Mouse (Mus musculus): ENCODE measurements around the gene Adgrf1.

Adgrf1 gene

DNA sequence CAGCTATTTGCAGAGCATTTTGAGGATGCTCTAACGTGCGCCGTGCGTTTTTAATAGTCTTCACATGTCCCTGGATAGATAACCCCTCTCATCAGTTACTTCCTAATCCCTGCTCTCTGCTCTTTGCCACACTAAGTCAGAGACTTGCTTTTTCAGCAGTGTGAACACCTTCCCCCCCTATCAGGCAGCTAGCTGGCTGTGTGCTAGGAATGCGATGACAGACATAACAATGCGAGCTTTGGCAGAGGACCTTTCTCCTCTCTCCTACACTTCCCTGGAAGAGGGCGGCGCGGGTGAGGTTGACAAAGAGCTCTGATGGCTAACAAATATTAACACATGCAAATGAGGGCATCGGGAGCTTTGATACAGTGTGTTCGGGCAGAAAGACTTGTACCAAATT is 92.2 kb downstream of the Adgrf1 start:
- in situ Hi-C loops (cut with MboI, MseI), result no loop called here

GRCm38 (mm10) chr17:43362881-43363280 is 92.8 kb downstream of the Adgrf1 start:
- in situ Hi-C loops (cut with MboI, MseI), result no loop called here

GRCm38 (mm10) chr17:43363921-43364320 is 93.8 kb downstream of the Adgrf1 start:
- in situ Hi-C loops (cut with MboI, MseI), result no loop called here

GRCm38 (mm10) chr17:43365297-43365696 is 95.2 kb downstream of the Adgrf1 start:
- in situ Hi-C loops (cut with MboI, MseI), result no loop called here

- in situ Hi-C loops (cut with MboI, MseI), result no loop called here
Measured at GRCm38 (mm10) chr17:43366486-43366885, 96.4 kb downstream of the Adgrf1 start.

- in situ Hi-C loops (cut with MboI, MseI), result no loop called here
Measured at GRCm38 (mm10) chr17:43368171-43368576, 98.0 kb downstream of the Adgrf1 start.

GRCm38 (mm10) chr17:43372604-43373003 is 102.5 kb downstream of the Adgrf1 start:
- in situ Hi-C loops (cut with MboI, MseI), result no loop called here

GRCm38 (mm10) chr17:43374020-43374419 is 103.9 kb downstream of the Adgrf1 start:
- in situ Hi-C loops (cut with MboI, MseI), result no loop called here

All from regulatory T cell (primary cell).